8 mouse cellular contexts compared by ENCODE assay signal in the genomic region with DNA sequence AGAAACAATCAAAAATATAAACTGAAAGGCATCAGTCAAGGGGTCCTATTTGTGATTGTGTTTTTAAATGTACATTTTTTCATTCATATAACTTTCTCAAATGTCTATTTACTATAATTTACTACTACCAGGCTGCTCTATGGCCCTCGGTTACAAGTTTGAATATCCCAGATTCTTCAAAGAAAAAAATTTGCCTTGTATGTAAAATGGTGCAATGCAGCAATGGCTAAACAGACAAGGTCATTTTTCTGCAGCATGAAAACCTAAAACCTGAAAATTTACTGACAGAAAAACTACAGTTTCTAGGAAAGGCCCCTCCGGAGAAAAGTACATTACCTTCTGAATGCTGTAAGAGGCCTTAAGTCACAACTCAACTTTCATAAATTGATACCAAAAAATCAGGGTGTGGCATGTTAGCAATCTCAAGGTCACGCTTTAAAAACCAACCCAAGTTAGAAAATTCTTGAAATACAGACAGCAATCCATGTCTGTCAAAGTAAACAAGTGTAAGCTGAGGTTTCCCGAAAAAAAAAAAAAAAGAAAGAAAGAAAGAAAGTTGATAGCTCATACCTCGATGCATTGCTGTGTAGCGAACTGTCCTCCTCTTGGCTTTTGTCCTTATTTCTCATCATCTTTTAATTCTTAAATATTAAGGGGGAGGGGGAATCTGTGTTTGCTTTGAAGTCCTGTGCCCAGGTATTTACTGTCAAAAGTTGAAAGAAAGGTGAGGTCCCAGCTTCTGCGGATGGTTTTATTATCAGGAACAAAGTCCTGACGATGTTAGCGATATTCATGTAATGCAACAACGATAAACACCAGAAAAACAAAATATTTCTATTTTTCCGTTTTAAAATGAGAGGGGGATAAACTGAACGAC. TPM values are rescaled to one million over a fixed set of nuclear protein-coding genes. Genes with fewer than 3 reads are reported as not detected.
A peak's percentile ranks its signal among the peaks of the same experiment; 100 is the strongest.
DNase-seq lines count a peak whose midpoint lies in the region; ATAC-seq and TF ChIP-seq lines count a peak whose summit lies in the region.

No protein-coding gene starts in this region.

- H3K9ac ChIP-seq in CH12.LX (ENCODE audit: insufficient read depth, low read depth), result peak overlapping the region; percentile 97
- peak overlapping the region; percentile 61 for H3K9ac ChIP-seq in forebrain, postnatal 0 days
- H3K9ac ChIP-seq in liver, embryonic 16.5 days (ENCODE audit: low read depth, low read length), result peak overlapping the region; percentile 72

- H3K4me1 ChIP-seq in CH12.LX (ENCODE audit: control insufficient read depth in 1 of 2, insufficient read depth in 2 of 2), result peaks cover 3 to 18% of the 10 kb centered on the region in 2 experiments; a peak in 3 of 4 replicates
- H3K4me1 ChIP-seq in forebrain, postnatal 0 days (ENCODE audit: insufficient read depth), result peaks cover 11% of the 10 kb centered on the region
- peaks cover 19% of the 10 kb centered on the region for H3K4me1 ChIP-seq in liver, embryonic 16.5 days (ENCODE audit: control insufficient read depth, low read depth, low read length)

- dilution Hi-C loops in CH12.LX (cut with MboI; ENCODE audit: extremely low pct_ligation_motif_present, extremely low pct_unique_long_range_greater_than_20kb, low sequenced_read_pairs), result no loop called here

- peak; percentile 73 for DNase-seq in heart, adult 11 months
- no peak for DNase-seq in heart, postnatal 14 days
- DNase-seq in CH12.LX (ENCODE audit: extremely low read depth) (no peak), MN1 (ENCODE audit: low spot score) (no peak)
- DNase-seq in forebrain, postnatal 0 days, result peak; percentile 62
- DNase-seq in frontal cortex, postnatal 10 days (ENCODE audit: low spot score in 2 of 2), result no peak
- no peak for DNase-seq in thymus, postnatal 25 days

- no peak for TF ChIP-seq EP300 in CH12.LX (IDR thresholded peaks at IDR 0.05; ENCODE audit: low read length)

- intact Hi-C loops in heart, postnatal 14 days (cut with DNase I), result loop anchor here (1.0 kb wide), 1 partner anchor 77 kb away; no protein-coding TSS in a partner anchor

- WGBS in forebrain, postnatal 0 days, result under 1% methylated on average over 12 of the region's 12 CpGs
- under 1% methylated on average over 12 of the region's 12 CpGs for WGBS in liver, embryonic 16.5 days (ENCODE audit: insufficient replicate concordance)

- TF ChIP-seq POLR2A in CH12.LX (IDR thresholded peaks at IDR 0.05; ENCODE audit: low read depth, low read length), result no peak

- peak overlapping the region; percentile 13; the same call in 1 of the 2 replicates for H3K4me2 ChIP-seq in CH12.LX (ENCODE audit: insufficient read depth, low read depth, poor library complexity, severe bottlenecking)
- H3K4me2 ChIP-seq in forebrain, postnatal 0 days (ENCODE audit: low read depth), result peak overlapping the region; percentile 53
- H3K4me2 ChIP-seq in liver, embryonic 16.5 days (ENCODE audit: low read depth, low read length), result peak overlapping the region; percentile 62

- peaks cover 7 to 30% of the 10 kb centered on the region in 2 experiments for H3K36me3 ChIP-seq in CH12.LX (replicated peaks in 1 of 2; ENCODE audit: control insufficient read depth in 1 of 2, insufficient read depth in 1 of 2, low read length in 1 of 2)
- H3K36me3 ChIP-seq in forebrain, postnatal 0 days (ENCODE audit: insufficient read depth), result peaks cover 3% of the 10 kb centered on the region; the same call in 1 of the 2 replicates
- peaks cover 20% of the 10 kb centered on the region for H3K36me3 ChIP-seq in liver, embryonic 16.5 days (ENCODE audit: control insufficient read depth, insufficient read depth)

- TF ChIP-seq CTCF in CH12.LX (conservative IDR thresholded peaks at IDR 0.05 in 1 of 2, IDR thresholded peaks at IDR 0.05 in 1 of 2; ENCODE audit: low read depth in 2 of 2, low read length in 2 of 2), result no peak
- no peak for TF ChIP-seq CTCF in forebrain, postnatal 0 days (IDR thresholded peaks at IDR 0.05; ENCODE audit: low read depth)

- no peaks in the 10 kb centered on the region for H3K9me3 ChIP-seq in CH12.LX (replicated peaks; ENCODE audit: low read length)
- no peaks in the 10 kb centered on the region for H3K9me3 ChIP-seq in forebrain, postnatal 0 days (ENCODE audit: low read length)
- no peaks in the 10 kb centered on the region for H3K9me3 ChIP-seq in liver, embryonic 16.5 days (replicated peaks; ENCODE audit: control insufficient read depth, low read length)

- TF ChIP-seq RAD21 in CH12.LX (IDR thresholded peaks at IDR 0.05; ENCODE audit: low read depth, low read length), result no peak

- peaks cover 46% of the 10 kb centered on the region for H3K79me2 ChIP-seq in CH12.LX (replicated peaks; ENCODE audit: control insufficient read depth, extremely low read depth, insufficient read depth, poor library complexity, severe bottlenecking)

- no peak for ATAC-seq in forebrain, postnatal 0 days
- ATAC-seq in liver, embryonic 16.5 days (ENCODE audit: low read depth), result no peak

- peak overlapping the region; percentile 58 to 78 (median 67) for H3K4me3 ChIP-seq in CH12.LX (replicated peaks in 1 of 3; ENCODE audit: low read depth in 2 of 3, low read length in 2 of 3, poor library complexity in 1 of 3)
- peak overlapping the region; percentile 52 for H3K4me3 ChIP-seq in forebrain, postnatal 0 days (ENCODE audit: low read depth, low read length)
- H3K4me3 ChIP-seq in liver, embryonic 16.5 days (ENCODE audit: low read depth, low read length), result peak overlapping the region; percentile 67

- in situ Hi-C loops in CH12.LX (cut with MboI; ENCODE audit: low pct_ligation_motif_present, low pct_unique_long_range_greater_than_20kb, low sequenced_read_pairs), result no loop called here

- peak overlapping the region; percentile 64; the same call in 1 of the 2 replicates for H3K27ac ChIP-seq in CH12.LX (ENCODE audit: insufficient read depth, low read depth)
- peak overlapping the region; percentile 78 for H3K27ac ChIP-seq in forebrain, postnatal 0 days (ENCODE audit: low read depth, low read length)
- peak overlapping the region; percentile 80 for H3K27ac ChIP-seq in liver, embryonic 16.5 days (ENCODE audit: low read length)

- no peaks in the 10 kb centered on the region for H3K27me3 ChIP-seq in CH12.LX (replicated peaks)
- H3K27me3 ChIP-seq in forebrain, postnatal 0 days (ENCODE audit: insufficient read depth, low read length), result no peaks in the 10 kb centered on the region
- H3K27me3 ChIP-seq in liver, embryonic 16.5 days (ENCODE audit: control insufficient read depth, insufficient read depth, low read depth, low read length), result no peaks in the 10 kb centered on the region

TF ChIP-seq in CH12.LX, 34 proteins besides CTCF, POLR2A, EP300 and RAD21:
- TF ChIP-seq SIN3A (IDR thresholded peaks at IDR 0.05; ENCODE audit: low read length), result peak; percentile 82
- TF ChIP-seq ETS1 (conservative IDR thresholded peaks at IDR 0.05; ENCODE audit: low read depth, low read length), result no peak
- TF ChIP-seq BHLHE40 (IDR thresholded peaks at IDR 0.05; ENCODE audit: low read depth, low read length), result peak; percentile 50
- no peak for TF ChIP-seq NRF1 (IDR thresholded peaks at IDR 0.05; ENCODE audit: low read depth, low read length)
- no peak for TF ChIP-seq GABPA (IDR thresholded peaks at IDR 0.05; ENCODE audit: insufficient replicate concordance, low read depth, low read length)
- no peak for TF ChIP-seq CHD2 (IDR thresholded peaks at IDR 0.05; ENCODE audit: low read length)
- no peak for TF ChIP-seq JUN (IDR thresholded peaks at IDR 0.05; ENCODE audit: insufficient read depth, low read depth, low read length)
- peak; percentile 46 for TF ChIP-seq ZNF384 (IDR thresholded peaks at IDR 0.05; ENCODE audit: low read depth, low read length)
- TF ChIP-seq RCOR1 (conservative IDR thresholded peaks at IDR 0.05; ENCODE audit: low read depth, low read length), result no peak
- 0 out of 2 replicates have a peak, but pooled peaks have one; percentile 61 for TF ChIP-seq MXI1 (IDR thresholded peaks at IDR 0.05; ENCODE audit: low read depth, low read length)
- no peak for TF ChIP-seq PAX5 (IDR thresholded peaks at IDR 0.05; ENCODE audit: low read length)
- TF ChIP-seq NELFE (IDR thresholded peaks at IDR 0.05; ENCODE audit: low read depth, low read length), result no peak
- no peak for TF ChIP-seq TBP (conservative IDR thresholded peaks at IDR 0.05; ENCODE audit: low read depth, low read length)

RNA-seq across cellular contexts. Expression of gene Chd2, which starts 1.2 kb away (rescaled TPM):
- total RNA-seq in heart, postnatal 14 days (2021), result 10 to 100 TPM; 46.4 to 56.0 TPM
- 21.4 and 30.9 TPM in 2 replicates for total RNA-seq in CH12.LX (2012; rRNA removed)
- 18.2 and 23.2 TPM in 2 replicates for total RNA-seq in CH12.LX (2014; rRNA removed)
- 39.3 and 42.8 TPM in 2 replicates for polyA plus RNA-seq in CH12.LX (2012; ENCODE audit: insufficient read length, low read depth)
- total RNA-seq in forebrain, postnatal 0 days (2014; rRNA removed), result 31.9 and 53.9 TPM in 2 replicates
- 20.2 and 32.0 TPM in 2 replicates for polyA plus RNA-seq in forebrain, postnatal 0 days (2015; fragmentation: Nextera tagmentation; extraction: Ambion mirVana)
- polyA plus RNA-seq in liver, embryonic 16.5 days (2015; fragmentation: Nextera tagmentation; extraction: Ambion mirVana), result 24.7 and 26.1 TPM in 2 replicates

Comparison
In these comparisons a context has a peak if more than half of its experiments do, and no peak if none do; other contexts are left out.
1. DNase-seq: peak in heart, adult 11 months (single experiment) and forebrain, postnatal 0 days (single experiment); none in heart, postnatal 14 days (0 of 2), CH12.LX (single experiment), frontal cortex, postnatal 10 days (0 of 2), thymus, postnatal 25 days (single experiment) and MN1 (single experiment).
2. Peak in every context shown above with its lines, with median percentiles within 50 percentile points of each other: H3K27ac ChIP-seq, H3K4me2 ChIP-seq, H3K4me3 ChIP-seq and H3K9ac ChIP-seq.